Mouse (Mus musculus) kidney, embryonic 15.5 days (tissue): ENCODE data around the gene Spef2. TPM values are rescaled to one million over a fixed set of nuclear protein-coding genes. Genes with fewer than 3 reads are reported as not detected.
"Not testable (repeated sequence)": the region's sequence is repeated elsewhere in the genome, so short reads cannot be mapped to it uniquely, and the experiment has no call there.

Source experiments
- ATAC-seq: fragments of 200-750 bp; cut with Nextera tagmentation; replicated peaks from 2 replicates; pipeline ENCODE4 v1.8.0; 2017; ENCODE audit warnings: moderate TSS enrichment; ENCODE audit not compliant: low FRiP score
- H3K27ac ChIP-seq: fragments of 300-500 bp; sonication (generic); 2 replicates; pipeline ENCODE4 v1.5.1; 2015; ENCODE audit warnings: mild to moderate bottlenecking, inconsistent platforms
- H3K27me3 ChIP-seq: fragments of 300-500 bp; sonication (generic); 2 replicates; pipeline ENCODE4 v1.6.1; 2015; ENCODE audit warnings: inconsistent platforms
- H3K36me3 ChIP-seq: fragments of 300-500 bp; sonication (generic); 2 replicates; pipeline ENCODE4 v1.6.1; 2015; ENCODE audit warnings: inconsistent platforms
- H3K4me1 ChIP-seq: fragments of 300-500 bp; sonication (generic); 2 replicates; pipeline ENCODE4 v1.6.1; 2015; ENCODE audit warnings: inconsistent platforms
- H3K4me2 ChIP-seq: fragments of 300-500 bp; sonication (generic); 2 replicates; pipeline ENCODE4 v1.6.1; 2015; ENCODE audit warnings: moderate library complexity, mild to moderate bottlenecking, inconsistent platforms
- H3K4me3 ChIP-seq: fragments of 300-500 bp; sonication (generic); replicated peaks from 2 replicates; pipeline ENCODE4 v1.5.1; 2015; ENCODE audit warnings: mild to moderate bottlenecking, inconsistent platforms
- H3K9ac ChIP-seq: fragments of 300-500 bp; sonication (generic); 2 replicates; pipeline ENCODE4 v1.6.1; 2015; ENCODE audit warnings: mild to moderate bottlenecking, inconsistent platforms
- H3K9me3 ChIP-seq: fragments of 300-500 bp; sonication (generic); replicated peaks from 2 replicates; pipeline ENCODE4 v1.6.1; 2016; ENCODE audit warnings: inconsistent platforms
- WGBS: fragments of 180-500 bp; shearing (Covaris S2); methylation state at CpG from one replicate; pipeline ENCODE4 v1.1.7; 2015; ENCODE audit warnings: mixed read lengths; 5-methylcytosine and 5-hydroxymethylcytosine counted together
- polyA plus RNA-seq: library from polyadenylated mRNA; unstranded; fragments of >200 nt; fragmentation: Nextera tagmentation; extraction: Ambion mirVana; gene quantifications from 2 replicates; pipeline ENCODE4 v1.2.1, GENCODE M21; 2015

Gene Spef2
- polyA plus RNA-seq, 1 experiment from 2014 or later, result 0.27 TPM

GRCm38 (mm10) chr15:9572664-9573063, 176.0 kb downstream of the Spef2 start:
- Histone ChIP-seq H3K4me3 (no peak overlapping the region), H3K4me2 (no peak overlapping the region), H3K27ac (no peak overlapping the region), H3K9me3 (no peaks in the 10 kb centered on the region), H3K27me3 (no peaks in the 10 kb centered on the region), H3K4me1 (no peaks in the 10 kb centered on the region), H3K36me3 (no peaks in the 10 kb centered on the region), H3K9ac (no peak overlapping the region)
- WGBS, result 93% methylated on average over 7 of the region's 7 CpGs
- no peak for ATAC-seq

- Histone ChIP-seq H3K9me3 (no peaks in the 10 kb centered on the region), H3K27me3 (no peaks in the 10 kb centered on the region)
- 82% methylated on average over 2 of the region's 2 CpGs for WGBS
Measured at GRCm38 (mm10) chr15:9571896-9572295, 176.8 kb downstream of the Spef2 start.

GRCm38 (mm10) chr15:9567316-9567715, 181.4 kb downstream of the Spef2 start:
- H3K4me2 ChIP-seq, result no peak overlapping the region
- no peaks in the 10 kb centered on the region for H3K4me1 ChIP-seq
- H3K4me3 ChIP-seq, result no peak overlapping the region
- H3K27ac ChIP-seq, result no peak overlapping the region
- no peaks in the 10 kb centered on the region for H3K27me3 ChIP-seq
- H3K9me3 ChIP-seq, result no peaks in the 10 kb centered on the region
- no peak for ATAC-seq
- no peak overlapping the region for H3K9ac ChIP-seq
- H3K36me3 ChIP-seq, result no peaks in the 10 kb centered on the region
- 76% methylated on average over 4 of the region's 4 CpGs for WGBS

More at GRCm38 (mm10) chr15:9571896-9572295, 176.8 kb downstream of the Spef2 start:
- no peak for ATAC-seq
- Histone ChIP-seq H3K4me3 (no peak overlapping the region), H3K27ac (no peak overlapping the region), H3K36me3 (no peaks in the 10 kb centered on the region), H3K4me2 (no peak overlapping the region), H3K9ac (no peak overlapping the region), H3K4me1 (no peaks in the 10 kb centered on the region)

GRCm38 (mm10) chr15:9565396-9565795, 183.3 kb downstream of the Spef2 start:
- WGBS, result 49% methylated on average over 6 of the region's 6 CpGs
- H3K9ac ChIP-seq, result no peak overlapping the region
- H3K9me3 ChIP-seq, result no peaks in the 10 kb centered on the region
- H3K27me3 ChIP-seq, result no peaks in the 10 kb centered on the region
- no peak overlapping the region for H3K27ac ChIP-seq
- no peak overlapping the region for H3K4me3 ChIP-seq
- H3K4me1 ChIP-seq, result no peaks in the 10 kb centered on the region
- ATAC-seq, result peak; percentile 56
- no peak overlapping the region for H3K4me2 ChIP-seq
- H3K36me3 ChIP-seq, result no peaks in the 10 kb centered on the region

- ATAC-seq, result no peak
- WGBS, result 79% methylated on average over 3 of the region's 3 CpGs
Measured at GRCm38 (mm10) chr15:9564156-9564555, 184.5 kb downstream of the Spef2 start.

GRCm38 (mm10) chr15:9557264-9557663, 191.4 kb downstream of the Spef2 start:
- H3K9me3 ChIP-seq, H3K36me3 ChIP-seq, H3K4me1 ChIP-seq, H3K4me3 ChIP-seq, H3K27me3 ChIP-seq, H3K27ac ChIP-seq, ATAC-seq, H3K9ac ChIP-seq, H3K4me2 ChIP-seq: not testable (repeated sequence)
- 95% methylated on average over 15 of the region's 15 CpGs for WGBS

More at GRCm38 (mm10) chr15:9564156-9564555, 184.5 kb downstream of the Spef2 start:
- Histone ChIP-seq H3K27ac (no peak overlapping the region), H3K36me3 (no peaks in the 10 kb centered on the region), H3K9ac (no peak overlapping the region), H3K4me3 (no peak overlapping the region), H3K4me1 (no peaks in the 10 kb centered on the region), H3K9me3 (no peaks in the 10 kb centered on the region), H3K27me3 (no peaks in the 10 kb centered on the region), H3K4me2 (no peak overlapping the region)

- Histone ChIP-seq H3K4me3 (no peak overlapping the region), H3K9me3 (no peaks in the 10 kb centered on the region), H3K9ac (no peak overlapping the region), H3K4me1 (no peaks in the 10 kb centered on the region), H3K27me3 (no peaks in the 10 kb centered on the region), H3K27ac (no peak overlapping the region), H3K4me2 (no peak overlapping the region), H3K36me3 (no peaks in the 10 kb centered on the region)
- ATAC-seq, result no peak
- 88% methylated on average over 2 of the region's 2 CpGs for WGBS
Measured at GRCm38 (mm10) chr15:9548951-9549350, 199.7 kb downstream of the Spef2 start.

- H3K4me2 ChIP-seq, result no peak overlapping the region
- H3K4me1 ChIP-seq, result no peaks in the 10 kb centered on the region
- no peaks in the 10 kb centered on the region for H3K27me3 ChIP-seq
- no peaks in the 10 kb centered on the region for H3K9me3 ChIP-seq
- no peak overlapping the region for H3K9ac ChIP-seq
- ATAC-seq, result no peak
- no peak overlapping the region for H3K27ac ChIP-seq
- 82% methylated on average over 1 of the region's 1 CpGs for WGBS
- no peak overlapping the region for H3K4me3 ChIP-seq
- H3K36me3 ChIP-seq, result no peaks in the 10 kb centered on the region
Measured at GRCm38 (mm10) chr15:9535200-9535599, 213.5 kb downstream of the Spef2 start.

- WGBS, result 86% methylated on average over 3 of the region's 3 CpGs
- no peaks in the 10 kb centered on the region for H3K36me3 ChIP-seq
- H3K9ac ChIP-seq, result no peak overlapping the region
Measured at GRCm38 (mm10) chr15:9533356-9533902, 215.2 kb downstream of the Spef2 start.

GRCm38 (mm10) chr15:9530076-9530475, 218.6 kb downstream of the Spef2 start, which contains the start of gene Il7r:
Gene Il7r, minus strand, starts transcription at chr15:9530176.
- Histone ChIP-seq H3K9me3 (no peaks in the 10 kb centered on the region), H3K27ac (no peak within 1 kb of the TSS), H3K27me3 (no peaks in the 10 kb centered on the region), H3K36me3 (no peaks in the 10 kb centered on the region), H3K4me2 (no peak within 1 kb of the TSS), H3K4me1 (no peaks in the 10 kb centered on the region), H3K9ac (no peak within 1 kb of the TSS), H3K4me3 (no peak within 1 kb of the TSS)
- ATAC-seq, result no peak
- WGBS, result 74% methylated on average over 4 of the region's 4 CpGs

More at GRCm38 (mm10) chr15:9533356-9533902, 215.2 kb downstream of the Spef2 start:
- Histone ChIP-seq H3K27ac (no peak overlapping the region), H3K4me3 (no peak overlapping the region), H3K9me3 (no peaks in the 10 kb centered on the region), H3K4me2 (no peak overlapping the region), H3K27me3 (no peaks in the 10 kb centered on the region), H3K4me1 (no peaks in the 10 kb centered on the region)
- no peak for ATAC-seq

GRCm38 (mm10) chr15:9529646-9530045, 219.0 kb downstream of the Spef2 start:
- Histone ChIP-seq H3K36me3 (no peaks in the 10 kb centered on the region), H3K4me3 (no peak overlapping the region), H3K4me1 (no peaks in the 10 kb centered on the region), H3K9ac (no peak overlapping the region), H3K27me3 (no peaks in the 10 kb centered on the region), H3K9me3 (no peaks in the 10 kb centered on the region), H3K27ac (no peak overlapping the region), H3K4me2 (no peak overlapping the region)
- 80% methylated on average over 3 of the region's 3 CpGs for WGBS
- ATAC-seq, result no peak
